1 mouse cellular context compared by ENCODE assay signal in the genomic region with DNA sequence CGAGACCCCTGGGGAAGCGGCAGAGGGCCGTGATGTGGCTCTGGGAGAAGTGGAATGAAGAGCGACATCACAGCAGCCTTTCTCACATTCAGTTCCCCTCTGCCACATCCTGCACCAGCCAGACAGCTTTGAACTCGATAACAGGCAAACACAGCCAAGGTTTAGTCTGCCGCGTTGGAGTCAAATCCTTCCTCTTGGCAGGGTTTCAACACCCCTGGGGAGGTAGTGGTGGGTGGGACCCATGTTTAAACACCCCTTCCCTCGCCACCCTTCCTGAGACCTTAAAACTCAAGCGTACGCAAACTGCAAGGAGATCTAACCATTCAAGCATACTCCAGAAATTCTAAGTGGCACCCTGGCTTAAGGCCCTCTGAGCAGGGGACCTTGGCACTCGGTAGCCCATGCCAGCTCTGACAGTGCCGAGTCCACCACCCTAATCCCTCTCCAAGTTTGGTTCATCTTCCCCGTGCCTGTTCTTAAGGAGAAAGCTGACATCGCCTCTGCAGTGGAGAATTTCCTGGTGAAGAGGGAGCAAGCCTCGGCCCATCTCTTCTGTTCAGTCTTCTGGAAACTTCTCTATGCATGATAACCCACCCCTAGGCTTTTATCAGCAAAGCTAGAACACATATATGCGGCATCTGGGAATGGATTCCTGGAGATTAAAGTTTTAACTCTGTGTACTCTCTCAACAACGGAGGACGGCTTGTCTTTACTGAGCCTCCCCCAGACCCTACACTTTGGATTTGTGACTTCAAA.
A peak's percentile ranks its signal among the peaks of the same experiment; 100 is the strongest.
TF ChIP-seq lines count a peak whose summit lies in the region.

No protein-coding gene starts in this region.

TF ChIP-seq in MEL, 35 proteins besides CTCF, POLR2A, EP300 and RAD21 (continued from another document):
- 0 out of 2 replicates have a peak, but pooled peaks have one; percentile 27 for TF ChIP-seq BHLHE40 (IDR thresholded peaks at IDR 0.05; ENCODE audit: borderline replicate concordance, low read depth, low read length)
- TF ChIP-seq MAZ (IDR thresholded peaks at IDR 0.05; ENCODE audit: low read depth, low read length), result peak; percentile 60
- TF ChIP-seq GATA1 (IDR thresholded peaks at IDR 0.05; ENCODE audit: low read depth, low read length), result peak; percentile 57
- peak; percentile 48; the same call in 1 of the 2 replicates for TF ChIP-seq MYC (IDR thresholded peaks at IDR 0.05; ENCODE audit: low read depth, low read length)
- TF ChIP-seq TAL1 (IDR thresholded peaks at IDR 0.05; ENCODE audit: low read length), result peak; percentile 29
- no peak for TF ChIP-seq USF1 (IDR thresholded peaks at IDR 0.05; ENCODE audit: low read depth, low read length)
- TF ChIP-seq SIN3A (IDR thresholded peaks at IDR 0.05; ENCODE audit: low read length), result peak; percentile 85
- TF ChIP-seq JUND (IDR thresholded peaks at IDR 0.05; ENCODE audit: low read depth, low read length), result no peak
- TF ChIP-seq KAT2A (conservative IDR thresholded peaks at IDR 0.05; ENCODE audit: low read depth, low read length), result no peak
- TF ChIP-seq MXI1 (IDR thresholded peaks at IDR 0.05; ENCODE audit: low read depth, low read length), result peak; percentile 88
- peak; percentile 23; the same call in 1 of the 2 replicates for TF ChIP-seq HCFC1 (IDR thresholded peaks at IDR 0.05; ENCODE audit: low read depth, low read length)
- TF ChIP-seq POLR2AphosphoS2 (IDR thresholded peaks at IDR 0.05; ENCODE audit: low read length), result 0 out of 2 replicates have a peak, but pooled peaks have one; percentile 17
- TF ChIP-seq E2F4 (IDR thresholded peaks at IDR 0.05; ENCODE audit: borderline replicate concordance, low read depth, low read length), result no peak
- peak; percentile 77 for TF ChIP-seq RCOR1 (IDR thresholded peaks at IDR 0.05; ENCODE audit: low read depth, low read length)
